Mouse (Mus musculus) testis, adult 2 months (tissue): Measurements from ENCODE around the gene Akap12. TPM values are rescaled to one million over a fixed set of nuclear protein-coding genes. Genes with fewer than 3 reads are reported as not detected.

ENCODE experiments used
- H3K27ac ChIP-seq: fragments of 200-500 bp; 2 replicates; pipeline ENCODE4 v1.5.1; 2012; ENCODE audit warnings: low read depth, low read length; ENCODE audit not compliant: control insufficient read depth, insufficient read depth
- H3K27me3 ChIP-seq: fragments of 200-500 bp; 2 replicates; pipeline ENCODE4 v1.6.1; 2012; ENCODE audit warnings: mild to moderate bottlenecking, low read length, moderate library complexity; ENCODE audit not compliant: control insufficient read depth, insufficient read depth
- H3K36me3 ChIP-seq: fragments of 200-500 bp; 2 replicates; pipeline ENCODE4 v1.6.1; 2012; ENCODE audit warnings: mild to moderate bottlenecking, low read length; ENCODE audit not compliant: control insufficient read depth, insufficient read depth
- H3K4me1 ChIP-seq: fragments of 200-500 bp; 2 replicates; pipeline ENCODE4 v1.6.1; 2012; ENCODE audit warnings: low read length; ENCODE audit not compliant: control insufficient read depth, insufficient read depth
- H3K4me3 ChIP-seq: fragments of 200-500 bp; 2 replicates; pipeline ENCODE4 v1.5.1; 2012; ENCODE audit warnings: low read depth, mild to moderate bottlenecking, low read length, moderate library complexity, mixed read lengths; ENCODE audit not compliant: control insufficient read depth
- CTCF ChIP-seq: fragments of 200-500 bp; IDR thresholded peaks from 2 replicates; pipeline ENCODE4 v1.5.1; 2012; ENCODE audit warnings: low read depth, mild to moderate bottlenecking, inconsistent platforms, low read length, moderate library complexity; ENCODE audit not compliant: control insufficient read depth, insufficient read depth, insufficient replicate concordance
- POLR2A ChIP-seq: fragments of 200-500 bp; IDR thresholded peaks from 2 replicates; pipeline ENCODE4 v1.6.1; 2012; ENCODE audit warnings: low read depth, mild to moderate bottlenecking, inconsistent platforms, low read length, moderate library complexity; ENCODE audit not compliant: control insufficient read depth
- polyA plus RNA-seq: library from polyadenylated mRNA; depleted of rRNA; stranded (reverse); fragments of >200 nt; gene quantifications from 2 replicates; pipeline ENCODE4 v1.2.3, GENCODE M21; 2012

The Akap12 gene
- polyA plus RNA-seq, 1 experiment = 446 TPM

GRCm38 (mm10) chr10:4364618-4365017 lies 98.4 kb downstream of the Akap12 start:
- Histone ChIP-seq H3K27ac (no peak overlapping the region), H3K36me3 (no peaks in the 10 kb centered on the region), H3K4me1 (no peaks in the 10 kb centered on the region), H3K27me3 (no peaks in the 10 kb centered on the region), H3K4me3 (no peak overlapping the region)
- TF ChIP-seq CTCF (no peak), POLR2A (no peak)

- no peak for TF ChIP-seq CTCF
- TF ChIP-seq POLR2A = no peak
- H3K36me3 ChIP-seq = no peaks in the 10 kb centered on the region; the same call in 1 of the 2 replicates
- no peaks in the 10 kb centered on the region for H3K27me3 ChIP-seq
- no peaks in the 10 kb centered on the region for H3K4me1 ChIP-seq
- H3K27ac ChIP-seq = no peak overlapping the region
- H3K4me3 ChIP-seq = no peak overlapping the region
Observed at GRCm38 (mm10) chr10:4370105-4370504, 103.9 kb downstream of the Akap12 start.

- no peak overlapping the region for H3K4me3 ChIP-seq
- H3K36me3 ChIP-seq = no peaks in the 10 kb centered on the region; the same call in 1 of the 2 replicates
- no peaks in the 10 kb centered on the region for H3K4me1 ChIP-seq
- TF ChIP-seq POLR2A (no peak), CTCF (peak; percentile 14; the same call in 1 of the 2 replicates)
- H3K27me3 ChIP-seq = no peaks in the 10 kb centered on the region
- no peak overlapping the region for H3K27ac ChIP-seq
Observed at GRCm38 (mm10) chr10:4372011-4372410, 105.8 kb downstream of the Akap12 start.

GRCm38 (mm10) chr10:4373558-4373957 lies 107.4 kb downstream of the Akap12 start:
- H3K36me3 ChIP-seq = no peaks in the 10 kb centered on the region; the same call in 1 of the 2 replicates
- no peak for TF ChIP-seq CTCF
- no peak for TF ChIP-seq POLR2A
- no peaks in the 10 kb centered on the region for H3K4me1 ChIP-seq
- no peak overlapping the region for H3K27ac ChIP-seq
- H3K4me3 ChIP-seq = no peak overlapping the region
- H3K27me3 ChIP-seq = no peaks in the 10 kb centered on the region

GRCm38 (mm10) chr10:4374239-4374638 lies 108.1 kb downstream of the Akap12 start:
- Histone ChIP-seq H3K27ac (no peak overlapping the region), H3K4me3 (no peak overlapping the region), H3K4me1 (no peaks in the 10 kb centered on the region), H3K36me3 (no peaks in the 10 kb centered on the region; the same call in 1 of the 2 replicates), H3K27me3 (no peaks in the 10 kb centered on the region)
- TF ChIP-seq CTCF (no peak), POLR2A (no peak)

GRCm38 (mm10) chr10:4374734-4375133 lies 108.6 kb downstream of the Akap12 start:
- Histone ChIP-seq H3K4me3 (no peak overlapping the region), H3K36me3 (no peaks in the 10 kb centered on the region; the same call in 1 of the 2 replicates), H3K4me1 (no peaks in the 10 kb centered on the region), H3K27ac (no peak overlapping the region), H3K27me3 (no peaks in the 10 kb centered on the region)
- TF ChIP-seq POLR2A = no peak
- TF ChIP-seq CTCF = no peak

- H3K4me1 ChIP-seq = no peaks in the 10 kb centered on the region
- no peak overlapping the region for H3K27ac ChIP-seq
- no peaks in the 10 kb centered on the region for H3K27me3 ChIP-seq
- no peaks in the 10 kb centered on the region; the same call in 1 of the 2 replicates for H3K36me3 ChIP-seq
- TF ChIP-seq POLR2A = no peak
- TF ChIP-seq CTCF = no peak
- no peak overlapping the region for H3K4me3 ChIP-seq
Observed at GRCm38 (mm10) chr10:4375267-4375666, 109.1 kb downstream of the Akap12 start.

- TF ChIP-seq POLR2A (no peak), CTCF (no peak)
- H3K27ac ChIP-seq = no peak overlapping the region
- no peaks in the 10 kb centered on the region; the same call in 1 of the 2 replicates for H3K36me3 ChIP-seq
- no peak overlapping the region for H3K4me3 ChIP-seq
- H3K4me1 ChIP-seq = no peaks in the 10 kb centered on the region
- no peaks in the 10 kb centered on the region for H3K27me3 ChIP-seq
Observed at GRCm38 (mm10) chr10:4376461-4376860, 110.3 kb downstream of the Akap12 start.
